Mouse (Mus musculus) forebrain, embryonic 11.5 days (tissue): Measurements from ENCODE around the gene Psmd2. TPM values are rescaled to one million over a fixed set of nuclear protein-coding genes. Genes with fewer than 3 reads are reported as not detected.
A peak's percentile ranks its signal among the peaks of the same experiment; 100 is the strongest.

Source experiments
- ATAC-seq: fragments of 200-750 bp; cut with Nextera tagmentation; replicated peaks from 2 replicates; pipeline ENCODE4 v1.8.0; 2017; ENCODE audit warnings: moderate TSS enrichment; ENCODE audit not compliant: low FRiP score
- DNase-seq: peaks from one replicate; pipeline ENCODE4 v3.0.0-alpha.2; 2017; ENCODE audit warnings: low spot score
- H3K27ac ChIP-seq: fragments of 300-500 bp; sonication (generic); 2 replicates; pipeline ENCODE4 v1.5.1; 2014; ENCODE audit warnings: low read depth, low read length
- H3K27me3 ChIP-seq: fragments of 300-500 bp; sonication (generic); 2 replicates; pipeline ENCODE4 v1.6.1; 2014; ENCODE audit warnings: mild to moderate bottlenecking, low read length, mixed read lengths; ENCODE audit not compliant: control insufficient read depth, insufficient read depth
- H3K36me3 ChIP-seq: fragments of 300-500 bp; sonication (generic); 2 replicates; pipeline ENCODE4 v1.6.1; 2014; ENCODE audit warnings: mild to moderate bottlenecking, low read length, moderate library complexity, mixed read lengths; ENCODE audit not compliant: control insufficient read depth, insufficient read depth
- H3K4me1 ChIP-seq: fragments of 300-500 bp; sonication (generic); replicated peaks from 2 replicates; pipeline ENCODE4 v1.6.1; 2014; ENCODE audit warnings: low read length, mixed read lengths; ENCODE audit not compliant: control insufficient read depth, insufficient read depth
- H3K4me2 ChIP-seq: fragments of 300-500 bp; sonication (generic); 2 replicates; pipeline ENCODE4 v1.6.1; 2014; ENCODE audit warnings: low read depth, mild to moderate bottlenecking, low read length, moderate library complexity, mixed read lengths; ENCODE audit not compliant: severe bottlenecking
- H3K4me3 ChIP-seq: fragments of 300-500 bp; sonication (generic); 2 replicates; pipeline ENCODE4 v1.5.1; 2014; ENCODE audit warnings: low read depth, low read length
- H3K9ac ChIP-seq: fragments of 300-500 bp; sonication (generic); 2 replicates; pipeline ENCODE4 v1.6.1; 2014; ENCODE audit warnings: low read length
- H3K9me3 ChIP-seq: fragments of 300-500 bp; sonication (generic); 2 replicates; pipeline ENCODE4 v1.6.1; 2016; ENCODE audit warnings: low read length, mixed read lengths; ENCODE audit not compliant: control insufficient read depth
- whole genome bisulfite sequencing: fragments of 180-500 bp; shearing (Covaris S2); extraction: QIAGEN DNeasy Blood & Tissue Kit; methylation state at CpG from one replicate; pipeline ENCODE4 v1.1.7; 2014; 5-methylcytosine and 5-hydroxymethylcytosine counted together
- polyA plus RNA-seq: library from polyadenylated mRNA; unstranded; fragments of >200 nt; fragmentation: Nextera tagmentation; extraction: Ambion mirVana; gene quantifications from 2 replicates; pipeline ENCODE4 v1.2.1, GENCODE M21; 2014

The Psmd2 gene
- 469 and 503 TPM in 2 replicates for polyA plus RNA-seq

- Histone ChIP-seq H3K4me1 (peaks cover 2% of the 10 kb centered on the region; the same call in 1 of the 2 replicates), H3K9ac (peak within 1 kb of the TSS; percentile 86), H3K36me3 (peaks cover 9% of the 10 kb centered on the region; the same call in 1 of the 2 replicates), H3K27ac (peak within 1 kb of the TSS; percentile 68; the same call in 1 of the 2 replicates), H3K4me3 (peak within 1 kb of the TSS; percentile 89), H3K27me3 (no peaks in the 10 kb centered on the region), H3K4me2 (peak within 1 kb of the TSS; percentile 96), H3K9me3 (no peaks in the 10 kb centered on the region)
- peak; percentile 96 for ATAC-seq
- WGBS, result 2% methylated on average over 45 of the region's 46 CpGs
- DNase-seq, result peak; percentile 98
Measured at GRCm38 (mm10) chr16:20651076-20651946, at the start of gene Psmd2. Gene Psmd2, plus strand, starts transcription at chr16:20651652.

GRCm38 (mm10) chr16:20604705-20605104, 46.7 kb upstream of the Psmd2 start:
- no peak overlapping the region for H3K9ac ChIP-seq
- ATAC-seq, result no peak
- WGBS, result 81% methylated on average over 9 of the region's 9 CpGs

GRCm38 (mm10) chr16:20610501-20611356, 40.7 kb upstream of the Psmd2 start:
- peaks cover 4% of the 10 kb centered on the region; the same call in 1 of the 2 replicates for H3K4me1 ChIP-seq
- H3K4me3 ChIP-seq, result peak overlapping the region; percentile 76
- peak overlapping the region; percentile 67 for H3K4me2 ChIP-seq
- H3K36me3 ChIP-seq, result peaks cover 6% of the 10 kb centered on the region; the same call in 1 of the 2 replicates
- ATAC-seq, result peak; percentile 50
- peak overlapping the region; percentile 78 for H3K27ac ChIP-seq
- H3K27me3 ChIP-seq, result no peaks in the 10 kb centered on the region
- no peaks in the 10 kb centered on the region for H3K9me3 ChIP-seq
- peak overlapping the region; percentile 97 for H3K9ac ChIP-seq
- peak; percentile 89 for DNase-seq
- under 1% methylated on average over 28 of the region's 28 CpGs for WGBS

More at GRCm38 (mm10) chr16:20604705-20605104, 46.7 kb upstream of the Psmd2 start:
- DNase-seq, result no peak
- Histone ChIP-seq H3K9me3 (no peaks in the 10 kb centered on the region), H3K36me3 (peaks cover 11% of the 10 kb centered on the region; the same call in 1 of the 2 replicates), H3K27me3 (no peaks in the 10 kb centered on the region), H3K4me1 (peaks cover 2% of the 10 kb centered on the region; the same call in 1 of the 2 replicates), H3K27ac (no peak overlapping the region), H3K4me3 (no peak overlapping the region), H3K4me2 (no peak overlapping the region)

- H3K4me3 ChIP-seq, result peak within 1 kb of the TSS; percentile 76
- peak; percentile 90 for DNase-seq
- no peaks in the 10 kb centered on the region for H3K9me3 ChIP-seq
- peak within 1 kb of the TSS; percentile 97 for H3K9ac ChIP-seq
- H3K27me3 ChIP-seq, result no peaks in the 10 kb centered on the region
- peak; percentile 96 for ATAC-seq
- H3K27ac ChIP-seq, result peak within 1 kb of the TSS; percentile 78
- 2% methylated on average over 41 of the region's 41 CpGs for WGBS
- 0 out of 2 replicates have a peak, but pooled peaks cover 2% of the 10 kb centered on the region for H3K36me3 ChIP-seq
- peaks cover 4% of the 10 kb centered on the region; the same call in 1 of the 2 replicates for H3K4me1 ChIP-seq
- H3K4me2 ChIP-seq, result peak within 1 kb of the TSS; percentile 67
Measured at GRCm38 (mm10) chr16:20611357-20612227, 39.9 kb upstream of the Psmd2 start, which contains the start of the genes Eef1akmt4, Gm49333 and Alg3. Gene Eef1akmt4, plus strand, starts transcription at chr16:20611593. Gene Gm49333, plus strand, starts transcription at chr16:20611610. Gene Alg3, minus strand, starts transcription at chr16:20611735.

- 2% methylated on average over 63 of the region's 83 CpGs for WGBS
- peak; percentile 78 for DNase-seq
- peak overlapping the region; percentile 76 for H3K4me3 ChIP-seq
Measured at GRCm38 (mm10) chr16:20619541-20620398, 31.7 kb upstream of the Psmd2 start.

GRCm38 (mm10) chr16:20620399-20620735, 31.1 kb upstream of the Psmd2 start:
- H3K4me2 ChIP-seq, result peak overlapping the region; percentile 94
- under 1% methylated on average over 9 of the region's 9 CpGs for WGBS
- H3K9ac ChIP-seq, result peak overlapping the region; percentile 91
- peaks cover 7% of the 10 kb centered on the region for H3K4me1 ChIP-seq
- peak overlapping the region; percentile 87; the same call in 1 of the 2 replicates for H3K27ac ChIP-seq
- H3K36me3 ChIP-seq, result no peaks in the 10 kb centered on the region
- DNase-seq, result no peak
- ATAC-seq, result 0 out of 2 replicates have a peak, but pooled peaks have one; percentile 0
- peaks cover 6% of the 10 kb centered on the region; the same call in 1 of the 2 replicates for H3K27me3 ChIP-seq
- peak overlapping the region; percentile 76 for H3K4me3 ChIP-seq
- no peaks in the 10 kb centered on the region for H3K9me3 ChIP-seq

More at GRCm38 (mm10) chr16:20619541-20620398, 31.7 kb upstream of the Psmd2 start:
- no peak overlapping the region for H3K27ac ChIP-seq
- H3K36me3 ChIP-seq, result no peaks in the 10 kb centered on the region
- peak overlapping the region; percentile 91 for H3K9ac ChIP-seq
- peak overlapping the region; percentile 94 for H3K4me2 ChIP-seq
- ATAC-seq, result peak; percentile 18
- no peaks in the 10 kb centered on the region for H3K9me3 ChIP-seq
- peaks cover 6% of the 10 kb centered on the region; the same call in 1 of the 2 replicates for H3K27me3 ChIP-seq
- H3K4me1 ChIP-seq, result peaks cover 7% of the 10 kb centered on the region

GRCm38 (mm10) chr16:20620751-20621190, 30.7 kb upstream of the Psmd2 start:
- DNase-seq, result no peak
- H3K4me2 ChIP-seq, result peak overlapping the region; percentile 94
- H3K27me3 ChIP-seq, result peaks cover 6% of the 10 kb centered on the region; the same call in 1 of the 2 replicates
- peak overlapping the region; percentile 87 for H3K27ac ChIP-seq
- WGBS, result under 1% methylated on average over 32 of the region's 32 CpGs
- ATAC-seq, result peak; percentile 36
- peak overlapping the region; percentile 76 for H3K4me3 ChIP-seq
- no peaks in the 10 kb centered on the region for H3K9me3 ChIP-seq
- H3K4me1 ChIP-seq, result peaks cover 7% of the 10 kb centered on the region
- H3K9ac ChIP-seq, result peak overlapping the region; percentile 91
- H3K36me3 ChIP-seq, result no peaks in the 10 kb centered on the region
